ENCODE assay signal across 8 mouse cellular contexts in genomic region chr11:106268326-106269059, GRCm38 (mm10). TPM values are rescaled to one million over a fixed set of nuclear protein-coding genes. Genes with fewer than 3 reads are reported as not detected.
DNase-seq lines count a peak whose midpoint lies in the region; ATAC-seq and TF ChIP-seq lines count a peak whose summit lies in the region.

No protein-coding gene starts in this region.

- no peak overlapping the region for H3K9ac ChIP-seq in CH12.LX (ENCODE audit: insufficient read depth, low read depth)
- H3K9ac ChIP-seq in lung, embryonic 14.5 days, result peak overlapping the region; percentile 49

- TF ChIP-seq CTCF in CH12.LX (conservative IDR thresholded peaks at IDR 0.05 in 1 of 2, IDR thresholded peaks at IDR 0.05 in 1 of 2; ENCODE audit: low read depth in 2 of 2, low read length in 2 of 2), result no peak
- no peak for TF ChIP-seq CTCF in lung, embryonic 14.5 days (IDR thresholded peaks at IDR 0.05; ENCODE audit: low read depth)

- peaks cover 40% of the 10 kb centered on the region for H3K79me2 ChIP-seq in CH12.LX (replicated peaks; ENCODE audit: control insufficient read depth, extremely low read depth, insufficient read depth, poor library complexity, severe bottlenecking)

- dilution Hi-C loops in CH12.LX (cut with MboI; ENCODE audit: extremely low pct_ligation_motif_present, extremely low pct_unique_long_range_greater_than_20kb, low sequenced_read_pairs), result no loop called here

- DNase-seq in CH12.LX (ENCODE audit: extremely low read depth), result no peak
- DNase-seq in adrenal gland, postnatal 4 days (ENCODE audit: low spot score in 2 of 2), result peak; percentile 49 to 66
- peak; percentile 60 for DNase-seq in fibroblast of lung, adult 2 months (ENCODE audit: low read depth)
- peak; percentile 79 to 80 for DNase-seq in heart, postnatal 10 days
- peak; percentile 78 to 87 for DNase-seq in kidney, postnatal 36 days
- peak; percentile 49 for DNase-seq in lung, embryonic 14.5 days
- peak; percentile 39 for DNase-seq in right cerebral cortex, postnatal 14 days

- ATAC-seq in lung, embryonic 14.5 days (ENCODE audit: insufficient read depth), result no peak
- no peak for ATAC-seq in erythroblast, adult 5-6 weeks (replicated peaks; ENCODE audit: low FRiP score, poor library complexity, severe bottlenecking)

- no peak for TF ChIP-seq RAD21 in CH12.LX (IDR thresholded peaks at IDR 0.05; ENCODE audit: low read depth, low read length)

- no peak for TF ChIP-seq POLR2A in CH12.LX (IDR thresholded peaks at IDR 0.05; ENCODE audit: low read depth, low read length)

- peaks cover 44 to 58% of the 10 kb centered on the region in 2 experiments for H3K36me3 ChIP-seq in CH12.LX (replicated peaks in 1 of 2; ENCODE audit: control insufficient read depth in 1 of 2, insufficient read depth in 1 of 2, low read length in 1 of 2)
- H3K36me3 ChIP-seq in lung, embryonic 14.5 days (ENCODE audit: insufficient read depth), result peaks cover 53% of the 10 kb centered on the region

- no peaks in the 10 kb centered on the region for H3K9me3 ChIP-seq in CH12.LX (replicated peaks; ENCODE audit: low read length)
- no peaks in the 10 kb centered on the region for H3K9me3 ChIP-seq in lung, embryonic 14.5 days (ENCODE audit: low read depth, low read length)

- H3K4me3 ChIP-seq in CH12.LX (replicated peaks in 1 of 3; ENCODE audit: low read depth in 2 of 3, low read length in 2 of 3, poor library complexity in 1 of 3), result no peak overlapping the region
- peak overlapping the region; percentile 15 for H3K4me3 ChIP-seq in lung, embryonic 14.5 days (ENCODE audit: low read depth, low read length)

- H3K4me2 ChIP-seq in CH12.LX (ENCODE audit: insufficient read depth, low read depth, poor library complexity, severe bottlenecking), result 0 out of 2 replicates have a peak overlapping the region, but pooled peaks have one; percentile 2
- H3K4me2 ChIP-seq in lung, embryonic 14.5 days, result peak overlapping the region; percentile 55

- H3K27me3 ChIP-seq in CH12.LX (replicated peaks), result no peaks in the 10 kb centered on the region
- H3K27me3 ChIP-seq in lung, embryonic 14.5 days (ENCODE audit: insufficient read depth, low read length), result no peaks in the 10 kb centered on the region

- H3K4me1 ChIP-seq in CH12.LX (ENCODE audit: control insufficient read depth in 1 of 2, insufficient read depth in 2 of 2), result peaks cover 15 to 57% of the 10 kb centered on the region in 2 experiments
- H3K4me1 ChIP-seq in lung, embryonic 14.5 days (ENCODE audit: insufficient read depth), result peaks cover 22% of the 10 kb centered on the region

- in situ Hi-C loops in CH12.LX (cut with MboI; ENCODE audit: low pct_ligation_motif_present, low pct_unique_long_range_greater_than_20kb, low sequenced_read_pairs), result no loop called here

- TF ChIP-seq EP300 in CH12.LX (IDR thresholded peaks at IDR 0.05; ENCODE audit: low read length), result no peak

- intact Hi-C loops in heart, postnatal 10 days (cut with DNase I), result no loop called here

- WGBS in lung, embryonic 14.5 days, result 21% methylated on average over 8 of the region's 8 CpGs

- no peak overlapping the region for H3K27ac ChIP-seq in CH12.LX (ENCODE audit: insufficient read depth, low read depth)
- H3K27ac ChIP-seq in lung, embryonic 14.5 days (ENCODE audit: low read depth), result peak overlapping the region; percentile 72

TF ChIP-seq in CH12.LX, 34 proteins besides CTCF, POLR2A, EP300 and RAD21:
- TF ChIP-seq SIN3A (IDR thresholded peaks at IDR 0.05; ENCODE audit: low read length) (peak; percentile 11; the same call in 1 of the 2 replicates), ELF1 (IDR thresholded peaks at IDR 0.05; ENCODE audit: low read depth, low read length) (no peak), MAFK (IDR thresholded peaks at IDR 0.05; ENCODE audit: insufficient replicate concordance, low read length) (no peak), NRF1 (IDR thresholded peaks at IDR 0.05; ENCODE audit: low read depth, low read length) (no peak), MXI1 (IDR thresholded peaks at IDR 0.05; ENCODE audit: low read depth, low read length) (no peak), PAX5 (IDR thresholded peaks at IDR 0.05; ENCODE audit: low read length) (no peak)

RNA-seq across cellular contexts. Expression of gene Smarcd2, which starts 4.3 kb away (rescaled TPM):
- total RNA-seq in CH12.LX (2012; rRNA removed), result 89.4 and 94.3 TPM in 2 replicates
- total RNA-seq in CH12.LX (2014; rRNA removed), result 105 and 110 TPM in 2 replicates
- 103 and 116 TPM in 2 replicates for polyA plus RNA-seq in CH12.LX (2012; ENCODE audit: insufficient read length, low read depth)
- total RNA-seq in adrenal gland, postnatal 4 days (2021), result 100 to 1,000 TPM; 104 to 117 TPM
- 10 to 100 TPM; 28.1 to 28.4 TPM for total RNA-seq in heart, postnatal 10 days (2021)
- 81.2 and 91.0 TPM in 2 replicates for polyA plus RNA-seq in lung, embryonic 14.5 days (2014; fragmentation: Nextera tagmentation; extraction: Ambion mirVana)
- total RNA-seq in erythroblast, adult 5-6 weeks (2015; ENCODE audit: low replicate concordance), result 15.9 and 17.1 TPM in 2 replicates
- 41.4 and 51.1 TPM in 2 replicates for total RNA-seq in erythroblast, adult 5-6 weeks (2017; ENCODE audit: low replicate concordance)

RNA-seq across cellular contexts. Expression of gene Tcam1, which starts 8.0 kb away (rescaled TPM):
- total RNA-seq in CH12.LX (2012; rRNA removed) (4.2 and 5.9 TPM in 2 replicates), CH12.LX (2014; rRNA removed) (0.68 and 0.82 TPM in 2 replicates)
- 0.64 and 0.99 TPM in 2 replicates for polyA plus RNA-seq in CH12.LX (2012; ENCODE audit: insufficient read length, low read depth)
- under 1 TPM; 0.25 to 0.34 TPM for total RNA-seq in adrenal gland, postnatal 4 days (2021)
- under 1 TPM in 1 of 2 experiments, not detected in 1; 0.07 TPM for total RNA-seq in heart, postnatal 10 days (2021)
- polyA plus RNA-seq in lung, embryonic 14.5 days (2014; fragmentation: Nextera tagmentation; extraction: Ambion mirVana), result 0.18 and 0.39 TPM in 2 replicates
- 0.42 TPM in 1 of 2 replicates, not detected in the other for total RNA-seq in erythroblast, adult 5-6 weeks (2015; ENCODE audit: low replicate concordance)
- total RNA-seq in erythroblast, adult 5-6 weeks (2017; ENCODE audit: low replicate concordance), result 0.56 TPM in 1 of 2 replicates, not detected in the other

RNA-seq across cellular contexts. Expression of gene Psmc5, which starts 12.5 kb away (rescaled TPM):
- total RNA-seq in CH12.LX (2012; rRNA removed) (250 and 344 TPM in 2 replicates), CH12.LX (2014; rRNA removed) (139 and 151 TPM in 2 replicates)
- 344 and 352 TPM in 2 replicates for polyA plus RNA-seq in CH12.LX (2012; ENCODE audit: insufficient read length, low read depth)
- 100 to 1,000 TPM; 131 to 138 TPM for total RNA-seq in adrenal gland, postnatal 4 days (2021)
- total RNA-seq in heart, postnatal 10 days (2021), result 100 to 1,000 TPM; 107 to 109 TPM
- 275 and 288 TPM in 2 replicates for polyA plus RNA-seq in lung, embryonic 14.5 days (2014; fragmentation: Nextera tagmentation; extraction: Ambion mirVana)
- 11.7 and 23.8 TPM in 2 replicates for total RNA-seq in erythroblast, adult 5-6 weeks (2015; ENCODE audit: low replicate concordance)
- total RNA-seq in erythroblast, adult 5-6 weeks (2017; ENCODE audit: low replicate concordance), result 30.6 and 49.8 TPM in 2 replicates

RNA-seq across cellular contexts. Expression of gene Ftsj3, which starts 12.6 kb away (rescaled TPM):
- total RNA-seq in CH12.LX (2012; rRNA removed) (178 and 269 TPM in 2 replicates), CH12.LX (2014; rRNA removed) (215 and 223 TPM in 2 replicates)
- 298 and 354 TPM in 2 replicates for polyA plus RNA-seq in CH12.LX (2012; ENCODE audit: insufficient read length, low read depth)
- 10 to 100 TPM; 69.3 to 71.0 TPM for total RNA-seq in adrenal gland, postnatal 4 days (2021)
- 10 to 100 TPM; 22.3 to 24.7 TPM for total RNA-seq in heart, postnatal 10 days (2021)
- 60.7 and 66.9 TPM in 2 replicates for polyA plus RNA-seq in lung, embryonic 14.5 days (2014; fragmentation: Nextera tagmentation; extraction: Ambion mirVana)
- 6.0 and 7.5 TPM in 2 replicates for total RNA-seq in erythroblast, adult 5-6 weeks (2015; ENCODE audit: low replicate concordance)
- 24.0 and 29.1 TPM in 2 replicates for total RNA-seq in erythroblast, adult 5-6 weeks (2017; ENCODE audit: low replicate concordance)

RNA-seq across cellular contexts. Expression of gene Gh, which starts 33.2 kb away (rescaled TPM):
- total RNA-seq in CH12.LX (2012; rRNA removed) (0.38 and 0.46 TPM in 2 replicates), CH12.LX (2014; rRNA removed) (0.31 and 0.68 TPM in 2 replicates)
- polyA plus RNA-seq in CH12.LX (2012; ENCODE audit: insufficient read length, low read depth), result 0.76 and 1.0 TPM in 2 replicates
- total RNA-seq in adrenal gland, postnatal 4 days (2021), result under 1 TPM in 1 of 2 experiments, not detected in 1; 0.37 TPM
- not detected for total RNA-seq in heart, postnatal 10 days (2021)
- polyA plus RNA-seq in lung, embryonic 14.5 days (2014; fragmentation: Nextera tagmentation; extraction: Ambion mirVana), result not detected in 2 replicates
- total RNA-seq in erythroblast, adult 5-6 weeks (2015; ENCODE audit: low replicate concordance), result not detected in 2 replicates
- not detected in 2 replicates for total RNA-seq in erythroblast, adult 5-6 weeks (2017; ENCODE audit: low replicate concordance)
